8 mouse cellular contexts compared by ENCODE assay signal in the genomic region with DNA sequence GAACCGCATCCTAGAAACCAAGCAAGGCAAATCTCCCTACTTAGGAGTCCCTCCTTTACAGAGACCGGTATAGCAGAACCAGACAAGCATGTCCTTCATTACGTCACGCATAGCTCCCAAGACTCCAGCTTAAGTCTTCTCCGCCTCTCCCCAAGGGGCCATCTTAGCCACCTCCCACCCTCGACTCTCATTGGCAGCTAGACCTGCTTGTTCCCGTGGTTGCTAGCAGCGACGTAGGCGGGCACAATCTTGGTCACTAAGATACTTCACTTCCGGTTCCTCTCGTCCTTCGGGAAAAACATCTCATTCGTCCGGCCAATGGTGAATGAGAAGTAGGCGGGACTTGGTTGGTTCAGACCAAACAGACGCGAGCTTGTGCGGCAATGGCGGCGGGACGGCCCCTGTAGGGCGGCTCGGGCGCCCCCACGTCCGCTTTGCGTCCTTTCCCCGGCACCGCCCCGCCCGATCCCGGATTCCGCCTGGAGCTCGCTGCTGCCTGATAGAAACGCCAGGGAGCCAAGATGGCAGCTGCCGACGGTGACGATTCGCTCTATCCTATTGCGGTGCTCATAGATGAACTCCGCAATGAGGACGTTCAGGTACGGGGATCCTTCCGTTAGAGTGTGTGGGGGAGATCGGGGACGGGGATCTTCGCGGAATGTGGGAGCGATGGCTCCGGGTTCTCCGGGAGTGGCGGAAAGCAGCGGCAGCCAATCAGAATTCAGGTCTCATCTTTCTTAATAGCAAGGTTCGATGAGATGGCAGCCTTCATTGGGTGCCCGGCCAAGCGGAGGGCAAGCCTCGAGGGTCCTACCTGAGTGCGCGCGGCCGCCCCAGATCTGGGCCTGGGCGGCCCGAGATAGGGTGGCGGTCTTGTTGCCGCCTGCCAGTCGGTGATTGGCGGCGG. TPM values are rescaled to one million over a fixed set of nuclear protein-coding genes. Genes with fewer than 3 reads are reported as not detected.
DNase-seq lines count a peak whose midpoint lies in the region; ATAC-seq lines count a peak whose summit lies in the region.

TSS of gene Ppp2r1a (plus strand) at position 327 of the 907 bp plus-strand sequence.

- DNase-seq in R1 (ENCODE audit: low read depth, low spot score): peak; percentile 100
- peak; percentile 98 to 99 for DNase-seq in cerebellum, postnatal 25 days
- peak; percentile 97 for DNase-seq in frontal cortex, postnatal 25 days (ENCODE audit: low spot score in 2 of 2)
- peak; percentile 99 for DNase-seq in hindbrain, embryonic 14.5 days (ENCODE audit: low spot score)
- peak; percentile 99 for DNase-seq in layer of hippocampus, postnatal 36 days
- peak; percentile 99 for DNase-seq in lung, postnatal 36 days
- peak; percentile 100 for DNase-seq in retina, postnatal 1 day
- DNase-seq in urinary bladder, adult 18-20 months (ENCODE audit: low spot score in 2 of 2): peak; percentile 99 to 100

- peak within 1 kb of the TSS; percentile 82 for H3K9ac ChIP-seq in hindbrain, embryonic 14.5 days

- ATAC-seq in hindbrain, embryonic 14.5 days (ENCODE audit: low FRiP score): peak; percentile 99

- H3K4me1 ChIP-seq in hindbrain, embryonic 14.5 days (replicated peaks; ENCODE audit: control insufficient read depth, insufficient read depth, low read length): peaks cover 38% of the 10 kb centered on the region

- H3K27me3 ChIP-seq in hindbrain, embryonic 14.5 days (ENCODE audit: control insufficient read depth, insufficient read depth, low read length): no peaks in the 10 kb centered on the region

- under 1% methylated on average over 69 of the region's 69 CpGs for WGBS in hindbrain, embryonic 14.5 days

- H3K9me3 ChIP-seq in hindbrain, embryonic 14.5 days (ENCODE audit: control insufficient read depth, low read length): no peaks in the 10 kb centered on the region

- H3K36me3 ChIP-seq in hindbrain, embryonic 14.5 days (replicated peaks; ENCODE audit: control insufficient read depth, insufficient read depth): no peaks in the 10 kb centered on the region; the same call in 1 of the 2 replicates

- H3K4me3 ChIP-seq in hindbrain, embryonic 14.5 days (replicated peaks; ENCODE audit: low read length): peak within 1 kb of the TSS; percentile 57

- H3K4me2 ChIP-seq in hindbrain, embryonic 14.5 days (replicated peaks): peak within 1 kb of the TSS; percentile 72

- peak within 1 kb of the TSS; percentile 98 for H3K27ac ChIP-seq in hindbrain, embryonic 14.5 days

RNA-seq across cellular contexts. Expression of gene Ppp2r1a, which starts in this region (rescaled TPM):
- 794 and 843 TPM in 2 replicates for polyA plus RNA-seq in hindbrain, embryonic 14.5 days (2014; fragmentation: Nextera tagmentation; extraction: Ambion mirVana)
- 100 to 1,000 TPM; 561 to 579 TPM for total RNA-seq in layer of hippocampus, postnatal 36 days (2021)

Comparison
In these comparisons a context has a peak if more than half of its experiments do, and no peak if none do; other contexts are left out.
1. Peak in every context shown above with its lines: DNase-seq, ATAC-seq, H3K4me3 ChIP-seq and H3K27ac ChIP-seq.